Mouse (Mus musculus): ENCODE measurements around the gene Sorcs2. TPM values are rescaled to one million over a fixed set of nuclear protein-coding genes. Genes with fewer than 3 reads are reported as not detected.

Sorcs2 gene
- polyA plus RNA-seq, 1 experiment, result 2.5 TPM

DNA sequence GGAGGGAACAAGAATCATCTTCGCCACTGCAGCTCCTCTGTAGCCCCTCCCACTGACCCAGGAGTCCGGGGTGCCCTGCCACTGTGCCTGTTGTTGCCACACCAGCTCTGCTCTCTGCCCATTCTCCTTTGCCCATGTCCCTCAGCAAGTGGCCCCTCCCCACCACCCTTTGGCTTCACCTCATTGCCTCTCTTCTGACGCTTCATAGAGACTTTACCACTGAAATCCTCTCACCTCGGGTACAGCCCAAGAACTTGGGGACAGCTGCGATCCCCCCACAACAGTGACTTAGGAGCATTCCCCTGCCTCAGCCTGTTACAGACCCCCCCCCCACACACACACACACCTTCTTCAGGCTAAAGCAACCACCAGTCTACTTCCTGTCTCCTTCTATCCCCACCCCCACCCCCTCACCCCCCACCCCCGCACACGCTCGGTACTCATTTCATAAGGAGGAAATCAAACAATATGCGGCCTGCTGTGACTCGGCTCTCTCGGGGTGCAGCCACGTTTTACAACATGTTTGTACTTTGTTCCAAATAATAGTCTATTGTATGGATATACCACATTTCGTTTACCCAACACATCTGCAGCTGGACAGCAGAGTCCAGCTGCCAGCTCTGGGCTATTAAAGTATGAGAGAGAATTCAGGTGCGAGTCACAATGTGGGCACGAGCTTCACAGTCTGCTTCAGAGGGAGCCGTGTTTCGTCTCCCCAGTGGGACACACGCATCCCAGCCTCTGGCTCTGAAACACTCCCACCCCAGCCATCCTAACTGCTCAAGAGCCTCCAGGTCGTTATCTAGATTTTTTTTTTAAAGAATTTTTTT lies 23.5 kb downstream of the Sorcs2 start:
- 26% methylated on average over 19 of the region's 19 CpGs for WGBS
- peak overlapping the region; percentile 82 for H3K27ac ChIP-seq (ENCODE audit: control insufficient read depth, insufficient read depth, low read depth, low read length, poor library complexity)
- H3K4me1 ChIP-seq (ENCODE audit: control insufficient read depth, insufficient read depth, low read length), result peaks cover 13% of the 10 kb centered on the region
- H3K4me3 ChIP-seq (replicated peaks; ENCODE audit: control insufficient read depth, low read depth, low read length), result no peak overlapping the region
- TF ChIP-seq POLR2A (IDR thresholded peaks at IDR 0.05; ENCODE audit: borderline replicate concordance, control insufficient read depth, low read depth, low read length) (no peak), CTCF (IDR thresholded peaks at IDR 0.05; ENCODE audit: control insufficient read depth, insufficient read depth, low read length) (no peak)

DNA sequence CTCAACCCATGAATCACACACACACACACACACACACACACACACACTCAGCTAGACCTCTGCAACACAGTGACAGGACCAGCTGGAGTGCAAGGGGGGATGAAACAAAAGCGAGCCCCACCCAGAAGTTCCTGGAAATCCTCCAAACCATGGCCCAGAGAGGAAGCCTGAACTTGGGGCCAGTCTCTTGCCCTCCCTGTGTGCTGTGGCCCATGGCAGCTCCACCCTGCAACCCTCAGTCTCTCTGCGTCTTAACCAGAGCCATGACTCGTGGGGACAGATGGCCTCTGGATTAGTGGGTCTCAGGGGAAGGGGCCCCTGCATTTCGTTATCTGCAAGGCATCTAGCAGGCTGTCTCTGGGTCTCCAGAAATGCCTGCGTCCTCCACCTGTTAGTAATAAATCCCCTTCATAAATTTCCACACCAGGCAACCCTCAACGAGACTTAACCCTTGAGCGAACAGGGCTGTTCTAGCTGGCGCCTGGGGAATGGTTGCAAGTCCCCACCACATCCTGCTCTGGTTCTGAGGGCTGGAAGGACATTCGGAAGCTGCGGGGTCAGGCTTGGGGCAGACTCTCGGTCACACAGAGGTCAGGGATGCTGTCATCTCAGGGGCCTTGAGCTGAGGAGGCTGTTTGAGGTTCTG lies 24.6 kb downstream of the Sorcs2 start:
- H3K4me1 ChIP-seq (ENCODE audit: control insufficient read depth, insufficient read depth, low read length), result peaks cover 13% of the 10 kb centered on the region
- H3K4me3 ChIP-seq (replicated peaks; ENCODE audit: control insufficient read depth, low read depth, low read length), result no peak overlapping the region
- TF ChIP-seq POLR2A (IDR thresholded peaks at IDR 0.05; ENCODE audit: borderline replicate concordance, control insufficient read depth, low read depth, low read length) (0 out of 2 replicates have a peak, but pooled peaks have one; percentile 17), CTCF (IDR thresholded peaks at IDR 0.05; ENCODE audit: control insufficient read depth, insufficient read depth, low read length) (no peak)
- peak overlapping the region; percentile 82 for H3K27ac ChIP-seq (ENCODE audit: control insufficient read depth, insufficient read depth, low read depth, low read length, poor library complexity)
- WGBS, result 6% methylated on average over 11 of the region's 11 CpGs

DNA sequence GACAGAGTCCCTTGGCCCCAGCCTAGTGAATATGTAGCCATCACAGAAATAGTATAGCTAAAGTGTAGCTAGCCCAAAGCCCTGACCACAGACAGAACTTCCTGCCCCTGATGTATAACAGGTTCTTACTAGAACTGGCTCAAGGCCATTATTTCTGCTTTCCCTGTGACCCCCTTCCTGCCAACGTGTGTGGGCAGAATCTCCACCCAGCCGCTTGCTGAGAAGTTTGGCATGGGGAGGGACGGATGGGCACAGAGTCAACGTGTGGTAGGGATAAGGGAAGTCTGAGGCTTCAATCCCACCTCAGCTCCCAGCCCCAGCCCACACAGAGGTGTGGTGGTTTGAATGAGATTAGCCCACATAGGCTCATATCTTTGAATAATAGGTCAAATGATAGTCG lies 26.2 kb downstream of the Sorcs2 start:
- TF ChIP-seq POLR2A (IDR thresholded peaks at IDR 0.05; ENCODE audit: borderline replicate concordance, control insufficient read depth, low read depth, low read length), result no peak
- Histone ChIP-seq H3K4me1 (ENCODE audit: control insufficient read depth, insufficient read depth, low read length) (peaks cover 9% of the 10 kb centered on the region), H3K27ac (ENCODE audit: control insufficient read depth, insufficient read depth, low read depth, low read length, poor library complexity) (no peak overlapping the region), H3K4me3 (replicated peaks; ENCODE audit: control insufficient read depth, low read depth, low read length) (no peak overlapping the region)
- WGBS, result 11% methylated on average over 5 of the region's 5 CpGs

DNA sequence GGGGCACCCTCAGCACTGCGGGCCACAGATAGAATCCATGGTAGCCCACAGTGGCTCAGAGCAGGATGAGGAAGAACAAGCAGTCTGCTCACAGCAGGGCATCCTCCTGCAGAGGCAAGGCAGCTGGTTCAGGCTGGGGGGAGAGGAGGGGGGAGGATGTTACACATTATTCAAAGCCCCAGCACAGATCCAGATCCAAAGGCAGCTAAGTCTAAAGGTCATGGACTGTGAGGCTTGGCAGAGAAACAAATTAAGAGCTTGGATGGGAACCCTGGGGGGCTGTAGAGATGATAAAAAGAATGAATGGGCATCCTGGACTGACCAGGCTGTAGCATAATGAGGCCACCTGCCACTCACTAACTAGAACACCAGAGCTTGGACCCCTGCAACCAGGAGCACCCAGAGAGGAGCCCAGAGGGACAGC lies 28.7 kb downstream of the Sorcs2 start:
- Histone ChIP-seq H3K4me3 (replicated peaks; ENCODE audit: control insufficient read depth, low read depth, low read length) (no peak overlapping the region), H3K27ac (ENCODE audit: control insufficient read depth, insufficient read depth, low read depth, low read length, poor library complexity) (no peak overlapping the region), H3K4me1 (ENCODE audit: control insufficient read depth, insufficient read depth, low read length) (peaks cover 7% of the 10 kb centered on the region)
- TF ChIP-seq POLR2A (IDR thresholded peaks at IDR 0.05; ENCODE audit: borderline replicate concordance, control insufficient read depth, low read depth, low read length) (no peak), CTCF (IDR thresholded peaks at IDR 0.05; ENCODE audit: control insufficient read depth, insufficient read depth, low read length) (no peak)
- WGBS, result 46% methylated on average over 1 of the region's 1 CpGs

DNA sequence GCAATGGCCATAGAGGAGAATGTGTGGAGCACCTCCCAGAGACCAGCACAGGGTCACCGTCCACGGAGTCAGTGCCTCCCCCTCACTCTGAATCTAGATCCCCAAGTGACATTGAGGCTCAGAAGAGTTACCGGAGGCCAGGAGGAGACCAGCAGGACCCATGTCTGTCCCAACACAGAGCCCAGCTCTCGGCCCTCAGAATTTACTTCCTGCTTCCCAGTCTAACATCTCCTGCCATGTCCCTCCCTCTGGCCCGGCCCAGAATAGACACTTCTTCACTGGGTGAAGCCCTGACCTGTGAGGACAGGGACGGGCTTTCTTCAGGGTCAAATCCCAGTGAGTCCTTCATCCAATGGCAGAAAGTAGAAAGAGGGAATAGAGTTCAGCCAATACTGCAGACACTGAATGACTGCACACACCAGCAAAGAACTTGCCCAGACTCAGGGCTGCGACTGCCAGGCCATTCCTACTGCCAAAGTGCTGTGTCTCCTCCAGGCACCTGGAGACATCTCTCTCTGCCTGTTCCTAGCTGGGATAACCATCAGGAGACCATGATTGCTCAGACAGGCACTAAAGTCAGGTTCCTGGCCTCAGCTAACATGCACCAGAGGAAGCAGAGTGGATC lies 29.3 kb downstream of the Sorcs2 start:
- TF ChIP-seq CTCF (IDR thresholded peaks at IDR 0.05; ENCODE audit: control insufficient read depth, insufficient read depth, low read length) (no peak), POLR2A (IDR thresholded peaks at IDR 0.05; ENCODE audit: borderline replicate concordance, control insufficient read depth, low read depth, low read length) (no peak)
- Histone ChIP-seq H3K4me1 (ENCODE audit: control insufficient read depth, insufficient read depth, low read length) (peaks cover 7% of the 10 kb centered on the region), H3K27ac (ENCODE audit: control insufficient read depth, insufficient read depth, low read depth, low read length, poor library complexity) (no peak overlapping the region), H3K4me3 (replicated peaks; ENCODE audit: control insufficient read depth, low read depth, low read length) (no peak overlapping the region)
- 67% methylated on average over 7 of the region's 7 CpGs for WGBS

DNA sequence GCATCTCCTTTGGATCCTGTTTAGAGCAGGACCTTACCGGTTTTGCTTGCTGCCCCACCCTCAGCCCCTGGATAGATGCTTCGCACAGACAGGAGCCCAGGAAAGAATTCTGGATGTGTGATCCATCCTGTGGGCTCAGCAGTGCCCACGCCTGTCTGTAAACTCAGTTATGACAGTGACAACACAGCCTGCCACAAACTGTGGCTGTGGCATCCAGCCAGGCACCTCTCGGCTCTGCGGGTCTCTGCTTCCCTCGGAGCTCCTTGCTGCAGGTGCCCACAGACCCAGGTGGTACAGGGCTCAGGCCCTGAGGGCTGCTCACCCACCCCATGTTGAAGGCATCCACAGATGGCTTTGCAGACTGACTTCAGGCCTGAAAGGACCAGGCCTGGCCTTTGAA lies 30.0 kb downstream of the Sorcs2 start:
- H3K4me1 ChIP-seq (ENCODE audit: control insufficient read depth, insufficient read depth, low read length), result peaks cover 4% of the 10 kb centered on the region
- 43% methylated on average over 6 of the region's 6 CpGs for WGBS
- H3K4me3 ChIP-seq (replicated peaks; ENCODE audit: control insufficient read depth, low read depth, low read length), result no peak overlapping the region
- TF ChIP-seq CTCF (IDR thresholded peaks at IDR 0.05; ENCODE audit: control insufficient read depth, insufficient read depth, low read length), result no peak
- no peak overlapping the region for H3K27ac ChIP-seq (ENCODE audit: control insufficient read depth, insufficient read depth, low read depth, low read length, poor library complexity)

DNA sequence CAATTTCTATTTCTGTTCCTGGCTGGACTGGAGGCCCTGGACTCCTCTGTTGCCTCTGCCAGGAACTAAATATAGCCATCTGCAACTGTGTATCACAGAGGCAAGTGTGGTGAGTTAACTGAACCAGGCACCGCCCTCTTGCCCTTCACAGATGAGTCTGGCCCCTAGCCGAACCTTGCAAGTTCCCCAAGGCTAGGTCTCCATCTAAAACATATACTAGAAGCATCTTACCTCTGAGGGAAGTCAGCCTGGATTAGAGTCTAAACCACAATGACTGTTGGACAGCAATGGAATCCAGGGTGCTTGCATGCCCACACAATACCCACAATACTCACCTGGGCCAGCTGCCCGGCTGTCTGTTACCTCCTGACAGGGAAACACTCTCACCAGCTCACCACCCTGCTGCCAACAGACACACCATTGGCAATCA lies 30.7 kb downstream of the Sorcs2 start:
- WGBS, result 25% methylated on average over 3 of the region's 3 CpGs
- Histone ChIP-seq H3K27ac (ENCODE audit: control insufficient read depth, insufficient read depth, low read depth, low read length, poor library complexity) (no peak overlapping the region), H3K4me1 (ENCODE audit: control insufficient read depth, insufficient read depth, low read length) (peaks cover 4% of the 10 kb centered on the region), H3K4me3 (replicated peaks; ENCODE audit: control insufficient read depth, low read depth, low read length) (no peak overlapping the region)
- no peak for TF ChIP-seq POLR2A (IDR thresholded peaks at IDR 0.05; ENCODE audit: borderline replicate concordance, control insufficient read depth, low read depth, low read length)
- TF ChIP-seq CTCF (IDR thresholded peaks at IDR 0.05; ENCODE audit: control insufficient read depth, insufficient read depth, low read length), result no peak

DNA sequence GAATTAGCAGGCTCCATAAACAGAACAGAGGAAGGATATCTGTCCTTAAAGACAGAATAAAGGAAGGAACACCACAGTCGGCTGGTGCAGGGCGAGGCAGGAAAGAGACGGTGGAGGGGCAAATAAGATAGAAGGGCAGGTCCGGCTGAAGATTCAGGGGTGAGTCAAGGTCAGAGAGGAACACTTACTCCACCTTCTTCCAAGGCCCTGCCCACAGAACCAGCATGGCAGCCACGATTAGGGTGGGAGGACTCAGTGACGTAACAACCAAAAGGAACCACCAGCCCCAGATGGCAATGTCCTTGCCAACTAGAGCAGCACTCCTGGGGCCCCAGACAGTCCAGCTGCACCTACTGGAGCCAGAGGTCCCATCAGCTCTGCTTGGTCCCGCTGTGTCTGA lies 36.2 kb downstream of the Sorcs2 start:
- no peak overlapping the region for H3K4me3 ChIP-seq (replicated peaks; ENCODE audit: control insufficient read depth, low read depth, low read length)
- no peak overlapping the region for H3K27ac ChIP-seq (ENCODE audit: control insufficient read depth, insufficient read depth, low read depth, low read length, poor library complexity)
- 26% methylated on average over 7 of the region's 7 CpGs for WGBS
- no peak for TF ChIP-seq CTCF (IDR thresholded peaks at IDR 0.05; ENCODE audit: control insufficient read depth, insufficient read depth, low read length)
- H3K4me1 ChIP-seq (ENCODE audit: control insufficient read depth, insufficient read depth, low read length), result no peaks in the 10 kb centered on the region; the same call in 1 of the 2 replicates
